Mouse (Mus musculus): Measurements from ENCODE around the gene Trf. TPM values are rescaled to one million over a fixed set of nuclear protein-coding genes. Genes with fewer than 3 reads are reported as not detected.

The Trf gene
- polyA plus RNA-seq, 1 experiment from 2014 or later: 29.8 TPM

DNA sequence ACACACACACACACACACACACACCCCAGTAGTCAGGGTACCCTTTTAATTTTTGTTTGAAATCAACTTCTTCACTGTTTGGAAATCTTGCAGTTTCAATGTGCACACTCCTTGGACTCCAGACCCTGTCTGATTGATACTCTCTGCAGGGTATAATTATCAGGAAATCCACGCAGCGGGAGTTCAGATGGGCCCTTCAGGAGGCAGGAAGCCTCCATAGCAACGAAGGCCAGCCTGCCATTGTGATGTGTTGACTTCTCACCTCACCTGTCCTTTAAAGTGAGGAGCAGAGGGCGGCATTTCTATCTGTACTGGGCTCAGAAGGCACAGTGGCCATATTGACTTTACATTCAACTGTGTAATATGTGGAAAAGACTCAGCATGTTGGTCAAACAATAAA, 45.4 kb downstream of the Trf start:
- ATAC-seq (ENCODE audit: insufficient number of reproducible peaks, insufficient read depth, low FRiP score, low read depth): no peak
- WGBS: 57% methylated on average over 4 of the region's 4 CpGs

GRCm38 (mm10) chr9:103181886-103182285, 48.4 kb downstream of the Trf start:
- H3K36me3 ChIP-seq (ENCODE audit: control insufficient read depth, insufficient read depth, low read length): no peaks in the 10 kb centered on the region
- WGBS: 78% methylated on average over 8 of the region's 8 CpGs
- no peaks in the 10 kb centered on the region for H3K9me3 ChIP-seq (ENCODE audit: control insufficient read depth, low read depth, low read length)
- no peak overlapping the region for H3K4me3 ChIP-seq (ENCODE audit: low read depth, low read length)
- H3K9ac ChIP-seq (replicated peaks; ENCODE audit: low read depth, low read length): no peak overlapping the region
- H3K27me3 ChIP-seq (ENCODE audit: control insufficient read depth, insufficient read depth, low read length): no peaks in the 10 kb centered on the region
- H3K4me1 ChIP-seq (ENCODE audit: control insufficient read depth, insufficient read depth, low read length): peaks cover 7% of the 10 kb centered on the region; the same call in 1 of the 2 replicates
- H3K27ac ChIP-seq (ENCODE audit: low read length): no peak overlapping the region
- ATAC-seq (ENCODE audit: insufficient number of reproducible peaks, insufficient read depth, low FRiP score, low read depth): no peak
- no peak overlapping the region for H3K4me2 ChIP-seq (replicated peaks; ENCODE audit: low read depth, low read length)

More for the DNA sequence above, 45.4 kb downstream of the Trf start:
- Histone ChIP-seq H3K4me2 (replicated peaks; ENCODE audit: low read depth, low read length) (no peak overlapping the region), H3K4me3 (ENCODE audit: low read depth, low read length) (no peak overlapping the region), H3K9ac (replicated peaks; ENCODE audit: low read depth, low read length) (no peak overlapping the region), H3K4me1 (ENCODE audit: control insufficient read depth, insufficient read depth, low read length) (peaks cover 9% of the 10 kb centered on the region; the same call in 1 of the 2 replicates), H3K27ac (ENCODE audit: low read length) (no peak overlapping the region), H3K36me3 (ENCODE audit: control insufficient read depth, insufficient read depth, low read length) (peaks cover 12% of the 10 kb centered on the region), H3K27me3 (ENCODE audit: control insufficient read depth, insufficient read depth, low read length) (no peaks in the 10 kb centered on the region), H3K9me3 (ENCODE audit: control insufficient read depth, low read depth, low read length) (no peaks in the 10 kb centered on the region)

- 1% methylated on average over 20 of the region's 20 CpGs for WGBS
- Histone ChIP-seq H3K9me3 (ENCODE audit: control insufficient read depth, low read depth, low read length) (no peaks in the 10 kb centered on the region), H3K4me3 (ENCODE audit: low read depth, low read length) (peak overlapping the region; percentile 32)
Observed at GRCm38 (mm10) chr9:103180807-103181565, 49.3 kb downstream of the Trf start.

GRCm38 (mm10) chr9:103180303-103180702, 49.9 kb downstream of the Trf start:
- Histone ChIP-seq H3K27ac (ENCODE audit: low read length) (peak overlapping the region; percentile 64; the same call in 1 of the 2 replicates), H3K27me3 (ENCODE audit: control insufficient read depth, insufficient read depth, low read length) (no peaks in the 10 kb centered on the region), H3K4me1 (ENCODE audit: control insufficient read depth, insufficient read depth, low read length) (peaks cover 6% of the 10 kb centered on the region; the same call in 1 of the 2 replicates), H3K9me3 (ENCODE audit: control insufficient read depth, low read depth, low read length) (no peaks in the 10 kb centered on the region), H3K4me2 (replicated peaks; ENCODE audit: low read depth, low read length) (peak overlapping the region; percentile 54), H3K9ac (replicated peaks; ENCODE audit: low read depth, low read length) (no peak overlapping the region), H3K36me3 (ENCODE audit: control insufficient read depth, insufficient read depth, low read length) (no peaks in the 10 kb centered on the region), H3K4me3 (ENCODE audit: low read depth, low read length) (peak overlapping the region; percentile 32)
- ATAC-seq (ENCODE audit: insufficient number of reproducible peaks, insufficient read depth, low FRiP score, low read depth): no peak
- WGBS: 45% methylated on average over 3 of the region's 3 CpGs

More at GRCm38 (mm10) chr9:103180807-103181565, 49.3 kb downstream of the Trf start:
- ATAC-seq (ENCODE audit: insufficient number of reproducible peaks, insufficient read depth, low FRiP score, low read depth): peak; percentile 89
- no peaks in the 10 kb centered on the region for H3K36me3 ChIP-seq (ENCODE audit: control insufficient read depth, insufficient read depth, low read length)
- H3K4me2 ChIP-seq (replicated peaks; ENCODE audit: low read depth, low read length): peak overlapping the region; percentile 54
- H3K9ac ChIP-seq (replicated peaks; ENCODE audit: low read depth, low read length): no peak overlapping the region
- no peaks in the 10 kb centered on the region for H3K27me3 ChIP-seq (ENCODE audit: control insufficient read depth, insufficient read depth, low read length)
- peak overlapping the region; percentile 64; the same call in 1 of the 2 replicates for H3K27ac ChIP-seq (ENCODE audit: low read length)
- peaks cover 6% of the 10 kb centered on the region; the same call in 1 of the 2 replicates for H3K4me1 ChIP-seq (ENCODE audit: control insufficient read depth, insufficient read depth, low read length)

DNA sequence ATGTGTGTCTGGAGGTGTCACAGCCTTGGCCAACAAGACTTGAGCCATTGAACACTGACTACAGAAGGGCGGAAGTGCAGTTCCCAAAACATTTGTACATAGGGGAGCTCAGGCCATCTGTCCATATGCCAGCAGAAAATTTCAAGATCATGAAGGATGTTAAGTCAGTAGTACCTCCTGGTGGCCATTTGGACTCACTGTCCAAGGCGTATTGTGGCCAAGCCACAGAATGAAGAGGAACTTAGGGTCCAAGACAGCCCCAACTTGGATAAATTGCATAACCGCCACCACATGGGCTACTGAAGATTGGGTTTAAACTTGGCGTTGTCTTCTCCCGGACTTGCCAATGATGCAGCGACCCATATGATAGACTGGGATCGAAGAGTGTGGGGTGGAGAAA, 54.6 kb downstream of the Trf start:
- 97% methylated on average over 7 of the region's 7 CpGs for WGBS

DNA sequence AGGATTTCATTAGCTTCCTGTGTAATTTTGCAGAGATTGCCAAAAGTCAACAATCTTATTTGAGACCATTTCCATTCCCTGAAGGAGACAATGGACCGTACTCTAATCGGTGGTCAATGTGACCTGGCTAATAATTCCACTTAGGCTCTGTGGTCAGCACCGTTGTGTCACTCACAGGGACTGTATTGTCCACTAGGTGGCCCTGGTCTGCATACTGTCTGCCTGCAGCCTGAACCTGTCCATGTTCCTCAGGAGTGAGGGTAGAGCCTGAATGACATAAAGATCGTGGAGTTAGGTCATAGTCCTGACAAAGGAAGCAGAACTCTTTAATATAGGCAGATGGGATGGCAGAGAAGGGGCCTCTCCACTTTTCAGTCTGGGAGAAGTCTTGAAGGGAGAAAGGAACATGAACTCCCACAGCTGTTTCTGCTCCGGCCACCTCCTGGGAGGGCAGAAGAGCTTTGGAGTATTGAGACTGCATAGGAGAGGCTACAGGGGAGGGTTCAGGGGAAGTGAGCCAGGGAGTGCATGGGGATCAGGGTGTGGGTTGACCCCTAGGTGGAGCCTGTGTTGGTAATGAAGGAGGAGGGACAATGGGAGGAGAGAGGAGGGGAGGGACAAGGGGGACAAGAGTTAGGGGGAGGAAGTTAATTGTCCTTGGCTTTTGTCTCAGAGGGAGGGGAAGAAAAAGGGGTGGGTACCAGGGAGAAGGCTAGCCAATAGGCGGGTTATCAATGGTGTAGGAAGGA, 55.3 kb downstream of the Trf start:
- ATAC-seq (ENCODE audit: insufficient number of reproducible peaks, insufficient read depth, low FRiP score, low read depth): no peak
- H3K27me3 ChIP-seq (ENCODE audit: control insufficient read depth, insufficient read depth, low read length): no peaks in the 10 kb centered on the region
- WGBS: 59% methylated on average over 6 of the region's 6 CpGs

More for the DNA sequence above, 54.6 kb downstream of the Trf start:
- no peak for ATAC-seq (ENCODE audit: insufficient number of reproducible peaks, insufficient read depth, low FRiP score, low read depth)
- H3K9ac ChIP-seq (replicated peaks; ENCODE audit: low read depth, low read length): no peak overlapping the region
- no peak overlapping the region for H3K27ac ChIP-seq (ENCODE audit: low read length)
- H3K27me3 ChIP-seq (ENCODE audit: control insufficient read depth, insufficient read depth, low read length): no peaks in the 10 kb centered on the region
- no peaks in the 10 kb centered on the region for H3K36me3 ChIP-seq (ENCODE audit: control insufficient read depth, insufficient read depth, low read length)
- H3K4me2 ChIP-seq (replicated peaks; ENCODE audit: low read depth, low read length): no peak overlapping the region
- no peaks in the 10 kb centered on the region for H3K9me3 ChIP-seq (ENCODE audit: control insufficient read depth, low read depth, low read length)
- no peak overlapping the region for H3K4me3 ChIP-seq (ENCODE audit: low read depth, low read length)
- H3K4me1 ChIP-seq (ENCODE audit: control insufficient read depth, insufficient read depth, low read length): peaks cover 6% of the 10 kb centered on the region; the same call in 1 of the 2 replicates

DNA sequence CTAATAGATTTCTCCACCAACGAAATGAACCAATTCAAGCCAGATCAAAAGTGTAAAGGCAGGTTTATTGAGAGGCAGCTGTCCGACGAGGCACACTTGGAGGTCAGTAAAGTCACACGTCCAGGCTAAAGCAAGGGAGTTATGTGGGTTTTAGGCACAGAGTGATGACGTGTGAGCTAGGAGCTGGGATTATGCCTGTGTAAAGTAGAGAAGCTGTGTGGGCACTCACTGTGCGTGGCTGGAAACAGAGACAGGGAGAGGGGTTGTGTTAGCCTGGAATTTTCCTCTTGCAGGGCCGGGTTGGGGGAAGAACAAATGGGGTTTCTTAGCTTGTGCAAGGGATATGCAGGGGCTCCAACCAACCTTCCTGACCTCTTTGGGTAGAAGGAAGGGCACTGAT, 61.5 kb downstream of the Trf start:
- Histone ChIP-seq H3K4me2 (replicated peaks; ENCODE audit: low read depth, low read length) (no peak overlapping the region), H3K36me3 (ENCODE audit: control insufficient read depth, insufficient read depth, low read length) (no peaks in the 10 kb centered on the region), H3K9ac (replicated peaks; ENCODE audit: low read depth, low read length) (no peak overlapping the region), H3K27me3 (ENCODE audit: control insufficient read depth, insufficient read depth, low read length) (no peaks in the 10 kb centered on the region), H3K9me3 (ENCODE audit: control insufficient read depth, low read depth, low read length) (no peaks in the 10 kb centered on the region), H3K27ac (ENCODE audit: low read length) (no peak overlapping the region), H3K4me3 (ENCODE audit: low read depth, low read length) (no peak overlapping the region), H3K4me1 (ENCODE audit: control insufficient read depth, insufficient read depth, low read length) (no peaks in the 10 kb centered on the region)
- WGBS: 65% methylated on average over 7 of the region's 7 CpGs
- no peak for ATAC-seq (ENCODE audit: insufficient number of reproducible peaks, insufficient read depth, low FRiP score, low read depth)

More for the DNA sequence above, 55.3 kb downstream of the Trf start:
- H3K36me3 ChIP-seq (ENCODE audit: control insufficient read depth, insufficient read depth, low read length): no peaks in the 10 kb centered on the region
- H3K27ac ChIP-seq (ENCODE audit: low read length): no peak overlapping the region
- no peak overlapping the region for H3K9ac ChIP-seq (replicated peaks; ENCODE audit: low read depth, low read length)
- no peak overlapping the region for H3K4me3 ChIP-seq (ENCODE audit: low read depth, low read length)
- no peaks in the 10 kb centered on the region for H3K4me1 ChIP-seq (ENCODE audit: control insufficient read depth, insufficient read depth, low read length)
- no peak overlapping the region for H3K4me2 ChIP-seq (replicated peaks; ENCODE audit: low read depth, low read length)
- no peaks in the 10 kb centered on the region for H3K9me3 ChIP-seq (ENCODE audit: control insufficient read depth, low read depth, low read length)

GRCm38 (mm10) chr9:103168046-103168445, 62.2 kb downstream of the Trf start:
- Histone ChIP-seq H3K27ac (ENCODE audit: low read length) (no peak overlapping the region), H3K4me1 (ENCODE audit: control insufficient read depth, insufficient read depth, low read length) (no peaks in the 10 kb centered on the region), H3K4me2 (replicated peaks; ENCODE audit: low read depth, low read length) (no peak overlapping the region), H3K36me3 (ENCODE audit: control insufficient read depth, insufficient read depth, low read length) (no peaks in the 10 kb centered on the region), H3K27me3 (ENCODE audit: control insufficient read depth, insufficient read depth, low read length) (no peaks in the 10 kb centered on the region), H3K9ac (replicated peaks; ENCODE audit: low read depth, low read length) (no peak overlapping the region), H3K4me3 (ENCODE audit: low read depth, low read length) (no peak overlapping the region), H3K9me3 (ENCODE audit: control insufficient read depth, low read depth, low read length) (no peaks in the 10 kb centered on the region)
- WGBS: 89% methylated on average over 6 of the region's 6 CpGs
- no peak for ATAC-seq (ENCODE audit: insufficient number of reproducible peaks, insufficient read depth, low FRiP score, low read depth)

All from stomach, embryonic 14.5 days (tissue).